Mouse (Mus musculus) left cerebral cortex, adult 11 months (tissue): ENCODE data around the gene Ablim1.

Experiments used
- DNase-seq: peaks from one replicate; pipeline ENCODE4 v3.0.0; 2022; ENCODE audit warnings: low spot score

Ablim1 gene

DNA sequence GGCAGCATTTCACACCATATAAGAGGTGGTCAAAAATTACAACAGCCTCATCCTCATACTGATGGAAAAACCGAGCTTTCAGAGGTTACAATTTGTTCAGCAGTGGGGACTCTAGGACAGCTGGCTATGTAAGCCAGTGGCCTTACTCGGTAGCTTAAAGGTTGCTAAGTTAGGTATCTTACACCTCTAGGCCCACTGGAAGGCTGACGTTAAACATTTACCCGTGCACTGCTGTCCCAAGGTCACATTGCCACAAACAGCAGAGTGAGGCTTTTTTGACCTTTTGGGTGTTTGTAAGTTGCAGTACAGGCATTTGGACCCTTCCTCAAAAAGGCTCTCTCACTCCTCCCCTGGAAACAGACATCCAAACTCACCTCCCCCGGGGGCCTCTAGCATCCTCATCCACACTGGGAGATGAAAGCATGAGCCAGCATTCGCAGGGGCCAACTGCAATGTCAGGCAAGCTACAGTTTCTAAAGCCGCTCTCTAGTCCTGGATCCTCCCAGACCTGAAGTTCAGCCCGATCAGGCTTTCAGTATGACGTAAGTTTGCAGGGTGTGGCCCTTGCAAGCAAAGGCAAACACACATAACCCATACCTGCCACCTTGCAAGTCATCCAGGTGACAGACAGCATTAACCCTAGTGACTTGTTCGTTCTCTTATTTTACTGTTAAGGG lies 132.7 kb downstream of the Ablim1 start:
- no peak for DNase-seq

DNA sequence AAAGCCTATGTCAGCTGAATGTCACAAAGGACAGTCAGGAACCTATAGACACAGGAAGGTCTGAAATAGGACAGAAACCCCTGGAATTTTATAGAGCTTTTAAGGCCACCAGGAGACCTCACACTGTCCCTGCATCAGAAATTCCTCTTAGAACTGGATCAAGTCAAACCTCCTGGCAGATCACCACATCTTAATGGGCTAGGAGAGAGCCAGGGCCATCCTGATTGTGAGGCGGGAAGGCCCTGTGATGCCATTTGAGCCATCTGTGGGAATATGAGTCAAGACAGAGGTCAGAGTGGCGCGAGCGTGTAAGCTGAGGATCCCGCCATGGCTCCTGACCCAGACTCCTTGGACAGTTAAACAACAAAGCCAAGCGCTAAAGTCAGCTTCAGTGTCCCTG lies 133.4 kb downstream of the Ablim1 start:
- DNase-seq, result no peak

DNA sequence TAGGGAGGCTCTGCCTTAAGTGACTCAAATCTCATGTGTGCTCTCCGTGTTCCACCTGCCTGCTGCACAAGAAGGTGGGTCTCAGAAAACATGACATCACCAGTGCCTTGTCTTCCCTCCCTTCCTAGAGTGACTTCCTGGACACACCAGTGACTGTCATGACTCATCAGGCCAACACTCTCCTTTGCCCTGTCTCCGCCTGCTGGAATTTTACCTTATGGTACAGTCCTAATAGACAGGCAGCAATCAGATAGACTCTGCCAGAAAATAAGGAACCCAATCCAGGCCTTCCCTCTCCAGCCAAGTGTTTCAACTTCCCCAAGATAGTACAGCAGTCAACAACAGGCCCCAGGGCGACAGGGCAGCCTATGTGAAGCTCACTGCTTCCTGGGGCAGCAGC lies 133.8 kb downstream of the Ablim1 start:
- DNase-seq, result no peak

DNA sequence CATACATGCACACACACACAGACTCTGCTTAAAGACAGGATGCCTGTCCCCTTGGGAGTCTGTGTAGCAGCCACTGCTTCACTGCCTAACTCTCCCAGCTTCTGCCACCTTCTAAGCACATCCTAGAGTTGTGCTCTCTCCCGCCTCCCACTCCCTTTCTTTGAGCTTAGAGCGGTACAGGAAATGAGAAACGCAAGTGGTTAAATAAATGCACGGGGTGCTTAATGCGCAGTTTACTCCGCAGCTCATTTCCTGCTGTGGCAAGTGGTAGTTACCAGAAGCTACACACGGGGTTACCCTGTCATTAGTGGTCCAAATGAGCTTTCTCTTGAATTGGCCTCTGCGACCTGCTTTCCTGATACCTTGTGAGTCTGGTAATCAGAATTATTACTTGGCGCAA lies 134.4 kb downstream of the Ablim1 start:
- no peak for DNase-seq

DNA sequence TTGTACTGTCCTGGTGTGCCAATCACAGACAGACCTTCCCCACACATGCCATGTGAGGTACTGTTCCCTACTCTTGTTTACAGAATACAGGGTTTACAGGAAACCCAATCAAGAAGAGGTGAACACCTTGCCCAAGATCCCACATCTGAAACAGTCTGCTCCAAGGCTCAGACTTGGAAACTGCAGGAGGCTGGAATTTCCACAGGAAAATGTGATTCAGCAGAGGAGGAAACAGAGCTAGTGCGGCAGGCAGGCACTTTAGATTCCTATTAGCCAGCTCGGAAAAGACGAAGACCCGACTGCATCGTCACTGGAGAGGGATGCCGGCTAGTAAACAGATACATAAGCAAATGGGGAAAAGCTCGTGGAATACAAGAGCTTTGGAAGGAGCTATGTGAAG lies 135.4 kb downstream of the Ablim1 start:
- DNase-seq, result no peak

DNA sequence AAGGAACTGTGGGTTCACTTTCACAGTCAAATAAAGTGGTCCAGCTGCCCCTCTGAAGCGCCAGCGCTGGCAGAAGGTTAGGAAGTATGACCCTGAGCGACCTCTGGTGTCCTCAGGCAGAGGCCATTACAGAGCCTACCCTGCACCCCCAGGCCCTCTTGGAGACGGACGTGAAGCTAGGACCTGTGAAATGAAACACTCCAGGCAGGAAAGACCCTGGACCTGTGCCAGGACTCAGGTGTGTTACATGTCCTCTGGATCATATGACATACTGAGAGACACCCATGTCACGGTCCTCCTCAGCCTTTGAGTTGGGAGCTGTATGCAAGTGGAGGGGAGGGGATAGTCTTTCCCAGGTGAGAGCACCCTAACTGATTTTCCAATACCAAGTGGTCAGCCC lies 137.4 kb downstream of the Ablim1 start:
- no peak for DNase-seq

DNA sequence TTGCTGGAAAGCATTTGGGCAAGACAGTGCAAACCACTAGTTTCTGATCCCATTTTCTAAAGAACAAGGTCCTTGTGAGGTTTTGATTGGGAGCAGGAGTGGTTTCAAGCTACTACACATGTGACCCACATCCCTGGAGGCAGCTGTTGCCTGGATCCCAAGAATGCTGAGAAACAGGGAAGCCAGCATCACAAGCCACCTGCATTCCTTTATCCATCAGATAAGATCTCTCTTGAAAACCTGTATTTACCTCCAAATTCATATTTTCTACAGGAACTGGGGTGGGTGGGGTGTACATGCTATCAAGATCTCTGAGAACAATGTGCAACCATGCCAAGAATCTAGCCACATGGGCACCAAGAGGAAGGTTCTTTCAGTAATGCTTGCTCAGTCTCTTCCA lies 139.6 kb downstream of the Ablim1 start:
- DNase-seq, result no peak

DNA sequence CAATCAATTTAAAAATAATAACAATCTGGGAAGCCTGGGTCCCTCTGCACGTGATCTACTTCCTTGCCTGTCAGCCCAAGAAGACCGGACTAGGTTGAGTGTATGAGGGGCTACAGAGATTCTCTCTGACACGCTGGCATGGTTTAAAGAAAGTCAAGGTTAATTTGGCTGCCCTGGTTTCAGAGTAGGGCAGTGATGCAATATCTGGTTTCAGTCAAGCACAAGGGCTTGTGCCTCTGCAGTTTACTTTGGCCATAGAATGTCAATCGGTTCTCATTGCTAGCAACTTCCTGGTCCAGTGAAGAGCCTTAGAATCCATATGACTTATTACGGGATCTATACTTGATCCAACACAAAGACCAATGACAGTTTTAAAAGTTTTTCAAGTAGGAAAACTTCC lies 140.2 kb downstream of the Ablim1 start:
- DNase-seq, result no peak

DNA sequence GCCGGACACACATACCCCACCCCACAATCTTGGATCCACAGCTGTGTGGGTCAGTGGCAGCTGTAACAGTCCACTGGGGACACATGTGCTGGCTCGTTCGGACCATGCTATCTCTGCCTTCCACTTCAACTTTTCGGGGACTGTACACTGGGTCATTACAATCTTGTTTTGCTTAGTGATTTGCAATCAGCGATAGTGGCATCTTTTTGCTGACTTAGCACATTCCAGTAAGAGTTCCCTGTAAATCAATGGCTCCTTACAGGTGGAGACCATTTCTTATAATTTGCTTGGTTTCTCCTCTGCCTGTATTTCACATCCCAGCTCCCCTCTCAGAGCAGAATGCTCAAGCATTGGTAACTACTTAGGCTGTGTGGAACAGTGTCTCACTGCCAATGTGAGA lies 140.7 kb downstream of the Ablim1 start:
- DNase-seq, result no peak

DNA sequence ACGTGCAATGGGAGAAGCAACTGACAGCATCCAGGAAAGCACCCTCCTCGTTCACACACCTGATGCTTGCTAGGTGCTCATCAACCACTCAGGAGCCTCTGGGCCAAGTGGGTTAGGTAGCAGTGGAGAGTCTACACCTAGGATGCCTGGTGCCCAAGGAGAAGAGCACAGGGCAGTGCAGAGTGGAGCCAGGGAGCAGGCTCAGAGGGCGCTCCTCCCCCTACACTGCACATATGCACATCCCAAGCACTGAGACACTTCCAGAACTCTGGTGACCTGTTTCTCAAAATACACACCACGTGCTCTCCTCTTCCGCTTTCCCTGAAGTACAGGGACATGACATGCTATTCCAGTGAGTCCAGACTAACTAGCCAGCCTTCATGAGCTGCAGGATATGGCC lies 142.4 kb downstream of the Ablim1 start:
- no peak for DNase-seq

DNA sequence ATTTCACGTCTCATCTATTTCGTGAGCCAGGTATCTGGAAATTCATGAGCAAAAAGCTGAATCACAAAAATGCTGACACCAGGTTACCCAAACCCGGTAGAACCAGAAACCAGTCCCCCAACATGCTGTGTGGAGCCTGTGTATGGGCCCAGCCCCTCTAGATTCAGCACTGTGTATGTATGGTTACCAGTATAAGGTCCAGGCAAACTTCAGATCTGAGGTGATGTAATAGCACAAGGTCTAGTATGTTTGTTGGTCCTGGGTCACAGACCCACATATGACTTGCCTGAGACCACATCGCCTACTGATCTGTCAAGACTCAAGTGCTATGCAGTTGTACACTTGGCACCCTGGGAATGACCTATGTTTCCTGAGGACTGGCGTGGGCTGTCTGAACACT lies 143.8 kb downstream of the Ablim1 start:
- DNase-seq, result no peak

DNA sequence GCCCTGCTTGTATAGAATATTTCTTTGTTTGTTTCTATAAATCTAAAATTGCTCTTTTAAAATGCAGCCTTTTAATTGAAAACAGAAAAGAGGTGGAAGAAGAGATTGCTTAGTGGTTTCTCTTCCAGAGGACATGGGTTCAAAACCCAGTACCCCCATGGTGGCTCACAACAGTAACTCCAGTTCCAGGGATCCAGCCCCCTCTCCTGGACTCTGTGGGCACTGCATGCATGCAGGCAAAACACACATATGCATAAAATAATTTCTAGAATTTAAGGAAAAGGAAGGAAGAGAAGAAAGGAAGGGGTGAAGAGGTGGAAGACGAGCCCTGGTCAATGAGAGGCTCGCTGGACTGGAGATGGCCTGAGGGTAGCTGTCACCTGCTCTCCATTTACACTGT lies 145.2 kb downstream of the Ablim1 start:
- no peak for DNase-seq

DNA sequence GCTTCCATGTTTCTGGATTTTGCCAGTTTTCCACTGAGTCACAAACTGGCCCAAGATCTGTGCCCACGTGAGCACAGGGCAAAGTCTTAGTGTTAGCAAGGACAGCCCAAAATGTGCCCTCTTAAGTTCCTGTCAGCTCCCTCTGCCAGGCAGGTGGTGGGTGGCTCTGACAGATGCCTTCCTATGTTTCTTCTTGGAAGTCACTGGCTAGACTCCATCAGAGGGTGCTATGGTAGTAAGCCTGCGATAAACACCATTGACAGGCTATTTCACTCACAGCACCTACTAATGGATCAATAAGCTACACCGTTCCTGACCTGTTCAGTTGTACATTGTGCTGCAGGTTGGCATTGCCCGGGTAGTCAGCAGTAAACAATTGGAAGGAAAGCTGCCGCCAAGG lies 147.0 kb downstream of the Ablim1 start:
- no peak for DNase-seq

DNA sequence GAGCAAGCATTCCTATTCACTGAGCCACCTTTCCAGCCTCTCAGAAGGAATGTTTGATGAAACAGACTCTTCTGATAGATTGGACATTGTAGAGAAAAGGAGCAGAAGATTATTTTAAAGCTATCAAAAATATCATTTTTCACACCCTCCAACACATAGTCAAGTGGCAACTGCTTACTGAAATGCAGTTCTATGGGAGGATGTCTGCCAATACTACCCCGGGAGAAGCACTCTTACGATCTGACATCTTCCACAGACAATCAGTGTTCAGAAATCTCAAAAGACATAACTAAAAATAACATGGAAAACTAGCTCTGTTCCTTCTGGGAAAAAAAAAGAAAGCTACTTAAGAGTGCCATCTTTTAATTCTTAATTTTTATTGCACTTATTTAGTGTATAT lies 149.8 kb downstream of the Ablim1 start:
- DNase-seq, result no peak

DNA sequence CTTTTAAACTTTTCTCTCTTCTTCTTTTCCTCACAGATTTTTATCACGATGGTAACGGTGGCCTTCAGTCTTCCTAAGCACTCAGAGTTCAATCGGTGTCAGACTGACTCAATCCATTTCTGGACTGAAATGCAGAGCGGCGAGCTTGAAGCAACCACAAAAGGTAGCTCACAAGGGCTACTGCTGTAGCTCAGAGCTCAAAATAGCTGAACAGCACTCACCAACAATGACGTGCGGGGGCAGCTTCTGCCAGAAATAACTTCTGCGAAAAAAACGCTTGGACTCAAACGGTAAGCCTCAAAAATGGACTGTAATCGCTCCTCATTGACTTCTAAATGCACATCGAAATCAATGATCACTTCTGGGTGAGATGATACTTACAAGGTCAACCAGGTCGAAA lies 151.4 kb downstream of the Ablim1 start:
- no peak for DNase-seq

DNA sequence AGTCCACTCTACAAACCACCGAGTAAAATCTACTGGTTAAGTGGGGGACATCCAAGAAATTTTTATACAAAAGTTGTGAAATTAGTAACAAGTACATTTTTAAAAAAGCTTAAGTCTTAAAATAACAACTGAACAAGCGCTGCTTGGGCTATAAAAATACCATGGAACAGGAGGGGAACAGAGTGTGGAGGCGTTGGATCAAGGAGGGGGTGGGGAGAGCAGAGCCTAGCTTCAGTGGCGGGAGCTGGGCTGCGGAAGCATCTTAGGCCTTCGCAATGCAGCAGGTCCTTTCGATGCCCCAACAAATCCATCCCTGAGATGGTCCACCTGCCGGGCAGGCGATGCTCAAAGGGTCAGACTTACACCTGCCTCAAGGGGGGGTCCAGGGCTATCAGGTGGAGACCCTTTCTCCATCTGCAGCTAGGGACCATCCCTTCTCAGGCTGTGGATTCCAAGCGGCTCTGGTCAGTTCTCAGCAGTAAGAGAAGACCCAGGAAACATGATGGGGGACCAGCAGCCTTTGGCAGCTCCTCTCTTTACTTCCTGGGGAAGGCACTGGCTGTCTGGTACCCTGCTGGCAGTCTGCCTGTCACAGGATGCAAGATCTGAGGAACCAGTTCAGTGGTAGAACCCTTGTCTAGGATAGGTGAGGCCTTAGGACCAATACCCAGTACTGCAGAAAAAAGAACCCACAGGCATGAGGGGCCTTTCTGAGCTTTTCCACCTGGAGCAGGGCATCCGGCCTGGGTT lies 152.6 kb downstream of the Ablim1 start:
- no peak for DNase-seq

DNA sequence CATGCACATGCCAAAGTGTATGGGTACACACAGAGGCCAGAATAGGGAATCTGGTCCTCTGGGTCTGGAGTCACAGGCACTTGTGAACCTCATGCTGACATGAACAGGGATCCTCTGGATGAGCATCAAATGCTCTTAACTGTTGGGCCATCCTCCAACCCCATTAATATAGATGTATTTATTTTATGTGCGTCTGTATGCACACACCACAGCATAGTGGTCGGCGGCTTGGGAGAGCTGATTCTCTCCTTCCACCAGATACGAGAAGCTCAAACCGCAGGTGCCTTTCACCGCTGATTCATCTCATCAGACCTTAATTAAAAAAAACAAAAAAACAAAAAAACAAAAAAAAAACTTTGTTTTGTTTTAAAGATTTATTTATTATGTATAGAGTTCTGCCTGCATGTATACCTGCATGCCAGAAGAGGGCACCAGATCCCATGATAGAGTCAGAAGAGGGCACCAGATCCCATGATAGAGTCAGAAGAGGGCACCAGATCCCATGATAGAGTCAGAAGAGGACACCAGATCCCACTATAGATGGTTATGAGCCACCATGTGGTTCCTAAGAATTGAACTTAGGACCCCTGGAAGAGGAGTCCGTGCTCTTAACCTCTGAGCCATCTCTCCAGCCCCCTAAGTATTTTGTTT lies 153.6 kb downstream of the Ablim1 start:
- no peak for DNase-seq

DNA sequence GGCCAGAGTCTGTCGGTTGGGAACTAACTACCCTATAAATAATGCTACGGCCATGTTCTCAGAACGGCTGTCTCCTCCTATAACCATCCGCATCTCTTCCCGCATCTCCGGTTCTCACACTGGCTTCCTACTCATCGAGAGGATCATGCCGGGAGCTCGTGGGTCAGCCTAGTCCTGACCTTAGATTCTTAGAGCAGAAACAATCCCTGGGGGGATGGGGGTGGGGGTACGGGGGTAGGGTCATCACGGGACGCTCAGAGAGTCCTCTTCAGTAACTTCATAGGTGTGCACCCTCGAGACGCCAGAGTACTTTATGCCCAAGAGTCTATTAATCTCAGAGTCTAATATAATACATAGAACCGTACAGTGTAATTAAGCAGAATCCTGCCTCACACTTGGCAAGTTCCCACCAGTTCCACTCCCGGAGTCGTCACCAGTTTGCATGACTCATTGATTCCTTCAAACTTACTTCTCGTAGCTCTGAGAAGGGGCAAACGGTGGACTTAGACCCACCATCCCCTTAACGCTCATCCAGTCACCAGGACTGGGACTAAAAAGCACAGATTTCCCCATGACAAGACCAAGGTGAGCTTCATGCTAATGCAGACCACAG lies 156.9 kb downstream of the Ablim1 start:
- no peak for DNase-seq

DNA sequence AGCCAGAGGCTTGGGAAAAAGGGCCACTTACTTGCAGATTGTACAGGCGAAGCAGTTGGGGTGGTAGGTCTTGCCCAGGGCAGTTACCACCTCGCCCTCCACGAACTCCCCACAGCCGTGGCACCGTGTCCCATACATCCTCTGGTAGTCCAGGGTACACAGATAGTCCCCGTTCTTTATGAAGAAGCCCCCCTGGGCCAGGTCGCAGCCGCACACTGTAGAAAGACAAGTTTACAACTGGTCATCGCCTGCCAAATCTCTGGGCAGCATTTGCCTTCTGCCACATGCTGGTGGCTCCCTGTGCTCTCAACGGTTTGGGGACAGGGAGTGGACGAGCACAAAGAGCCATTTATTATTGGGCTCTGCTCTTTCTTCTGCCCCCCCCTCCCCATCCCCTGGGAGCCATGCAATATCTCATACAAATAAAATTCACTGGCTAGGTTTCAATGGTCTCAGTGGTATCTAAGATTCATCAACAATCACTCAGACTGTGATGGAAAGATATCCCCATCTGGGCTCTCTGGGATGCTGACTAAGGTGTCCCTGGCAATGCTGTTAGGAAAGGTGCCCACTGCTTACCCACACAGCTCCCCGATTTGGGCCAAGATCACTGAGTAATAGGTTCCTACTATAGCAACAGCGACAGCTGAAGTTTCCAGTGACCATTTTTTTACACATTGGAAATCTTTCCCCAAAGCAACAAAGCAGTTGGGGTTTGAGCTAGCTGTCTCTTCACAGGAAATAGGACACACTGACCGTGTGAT lies 159.4 kb downstream of the Ablim1 start:
- no peak for DNase-seq

DNA sequence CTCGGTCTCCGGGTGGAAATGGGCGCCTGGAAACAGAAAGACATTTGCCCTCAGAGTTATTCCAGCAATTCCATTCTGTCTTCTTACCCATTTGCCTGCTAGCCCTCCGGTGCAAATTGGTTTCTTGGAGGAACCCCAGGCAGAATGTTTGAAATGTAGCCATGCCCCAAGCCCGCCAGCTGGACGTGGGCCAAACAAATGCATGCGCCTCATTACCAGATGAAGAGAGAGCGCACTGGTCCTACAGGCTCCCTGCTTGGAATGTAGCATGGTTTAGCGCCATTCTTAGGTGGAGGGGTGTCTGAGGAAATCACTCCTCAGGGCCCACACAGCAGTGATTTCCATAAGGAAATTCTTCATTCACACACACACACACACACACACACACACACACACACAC lies 162.4 kb downstream of the Ablim1 start:
- no peak for DNase-seq

DNA sequence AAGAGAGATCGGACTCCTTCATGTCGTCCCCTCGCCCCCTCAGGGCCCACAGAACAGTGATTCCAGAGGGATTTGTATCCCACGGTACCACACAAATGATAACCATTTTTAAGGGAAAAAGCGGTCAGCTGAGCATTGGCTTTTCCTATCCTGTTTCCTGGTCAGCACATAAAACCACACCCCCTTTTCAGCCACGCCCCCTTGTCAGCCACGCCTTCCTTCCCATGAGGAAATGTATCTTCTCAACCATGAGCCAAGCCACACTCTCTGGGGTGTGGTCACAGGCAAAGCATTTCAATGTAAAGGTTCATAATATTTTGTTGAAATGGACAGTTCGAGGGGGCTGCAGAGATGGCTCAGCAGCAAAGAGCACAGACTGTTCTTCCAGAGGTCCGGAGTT lies 163.2 kb downstream of the Ablim1 start:
- no peak for DNase-seq

DNA sequence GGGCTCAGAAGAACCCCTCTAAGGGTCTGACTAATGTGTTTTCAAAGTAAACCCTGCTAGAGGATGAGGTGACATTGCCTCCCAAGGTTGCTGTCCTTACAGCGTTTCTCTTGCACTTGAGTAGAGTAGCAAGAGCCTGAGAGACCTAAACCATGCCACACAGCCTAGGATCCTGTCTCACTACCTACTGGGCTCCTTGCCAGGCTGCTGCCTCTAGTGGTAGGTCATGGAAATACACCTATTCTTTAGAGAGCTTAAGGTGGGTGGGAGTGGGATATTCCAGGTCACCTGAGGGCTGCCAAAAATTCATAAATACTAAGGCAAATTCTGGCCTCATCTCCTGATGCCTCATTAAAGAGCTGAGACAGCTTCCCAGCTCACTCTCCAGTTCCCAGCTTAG lies 164.4 kb downstream of the Ablim1 start:
- no peak for DNase-seq
